Mouse (Mus musculus) heart, postnatal 0 days (tissue): ENCODE measurements around the gene Lefty2. TPM values are rescaled to one million over a fixed set of nuclear protein-coding genes. Genes with fewer than 3 reads are reported as not detected.

ENCODE experiments used
- ATAC-seq: fragments of 200-750 bp; cut with Nextera tagmentation; 2 replicates; pipeline ENCODE4 v1.8.0; 2017; ENCODE audit warnings: low read depth, moderate number of reproducible peaks, moderate library complexity; ENCODE audit not compliant: insufficient read depth
- DNase-seq: peaks from one replicate; pipeline ENCODE4 v3.0.0-alpha.2; 2016; ENCODE audit warnings: low spot score
- H3K27ac ChIP-seq: fragments of 300-500 bp; sonication (generic); 2 replicates; pipeline ENCODE4 v1.5.1; 2014; ENCODE audit warnings: low read depth, mild to moderate bottlenecking
- H3K27me3 ChIP-seq: fragments of 300-500 bp; sonication (generic); 2 replicates; pipeline ENCODE4 v1.6.1; 2014; ENCODE audit warnings: low read length, mixed read lengths; ENCODE audit not compliant: control insufficient read depth, insufficient read depth
- H3K36me3 ChIP-seq: fragments of 300-500 bp; sonication (generic); replicated peaks from 2 replicates; pipeline ENCODE4 v1.6.1; 2014; ENCODE audit warnings: low read length, mixed read lengths; ENCODE audit not compliant: control insufficient read depth, insufficient read depth
- H3K4me1 ChIP-seq: fragments of 300-500 bp; sonication (generic); 2 replicates; pipeline ENCODE4 v1.6.1; 2014; ENCODE audit warnings: antibody characterized with exemption; ENCODE audit not compliant: control insufficient read depth, insufficient read depth
- H3K4me2 ChIP-seq: fragments of 300-500 bp; sonication (generic); 2 replicates; pipeline ENCODE4 v1.6.1; 2014; ENCODE audit warnings: low read depth, mild to moderate bottlenecking, low read length, moderate library complexity
- H3K4me3 ChIP-seq: fragments of 300-500 bp; sonication (generic); 2 replicates; pipeline ENCODE4 v1.5.1; 2014; ENCODE audit warnings: low read depth, low read length
- H3K9ac ChIP-seq: fragments of 300-500 bp; sonication (generic); replicated peaks from 2 replicates; pipeline ENCODE4 v1.6.1; 2014; ENCODE audit warnings: low read depth, low read length, mixed read lengths
- H3K9me3 ChIP-seq: fragments of 300-500 bp; sonication (generic); replicated peaks from 2 replicates; pipeline ENCODE4 v1.6.1; 2016; ENCODE audit warnings: low read length; ENCODE audit not compliant: control insufficient read depth
- CTCF ChIP-seq: IDR thresholded peaks from 2 replicates; pipeline ENCODE4 v1.5.1; 2016; ENCODE audit warnings: antibody characterized with exemption, control low read depth, low read depth
- EP300 ChIP-seq: IDR thresholded peaks from 2 replicates; pipeline ENCODE4 v1.6.1; 2016; ENCODE audit warnings: antibody characterized with exemption, low read depth
- WGBS: fragments of 180-500 bp; shearing (Covaris S2); extraction: QIAGEN DNeasy Blood & Tissue Kit; methylation state at CpG from one replicate; pipeline ENCODE4 v1.1.7; 2014; 5-methylcytosine and 5-hydroxymethylcytosine counted together
- polyA plus RNA-seq: library from polyadenylated mRNA; unstranded; fragments of >200 nt; fragmentation: Nextera tagmentation; extraction: Ambion mirVana; gene quantifications from 2 replicates; pipeline ENCODE4 v1.2.1, GENCODE M21; 2015
- total RNA-seq: library from RNA; depleted of rRNA; stranded (reverse); fragments of >200 nt; gene quantifications from 2 replicates; pipeline ENCODE4 v1.2.3, GENCODE M21; 2014; ENCODE audit warnings: low replicate concordance

Gene Lefty2
- total and polyA plus RNA-seq, 2 experiments from 2014 or later, result 0.07 TPM; not detected in 1

DNA sequence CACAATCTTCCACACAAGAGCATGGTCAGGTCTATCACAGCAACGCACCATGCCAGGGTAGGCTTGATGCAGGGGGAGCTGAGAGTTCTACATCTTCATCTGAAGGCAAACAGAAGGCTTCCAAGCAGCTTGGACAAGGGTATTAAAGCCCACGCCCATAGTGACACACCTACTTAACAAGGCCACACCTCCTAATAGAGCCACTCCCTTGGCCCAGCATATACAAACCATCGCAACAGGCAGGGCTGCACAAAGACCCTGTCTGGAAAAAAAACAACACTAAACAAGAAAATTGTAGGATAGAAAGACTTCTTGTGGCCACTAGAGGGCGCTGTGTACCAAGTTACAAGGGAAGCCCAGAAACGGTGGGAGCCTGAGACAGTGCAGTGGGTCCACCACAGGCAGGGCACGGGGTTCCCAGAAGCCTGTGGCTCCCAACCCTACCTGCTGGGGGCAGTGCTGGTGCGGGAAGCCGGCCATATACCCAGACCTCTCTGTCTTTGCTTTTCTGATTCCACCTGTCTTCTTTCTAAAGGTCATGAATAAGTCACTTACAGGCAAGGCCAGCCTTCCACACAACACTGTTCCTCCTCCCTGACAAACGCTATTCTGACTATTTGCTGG is 18.9 kb upstream of the Lefty2 start:
- no peaks in the 10 kb centered on the region for H3K27me3 ChIP-seq
- no peak overlapping the region for H3K4me2 ChIP-seq
- WGBS, result 22% methylated on average over 9 of the region's 9 CpGs
- H3K4me1 ChIP-seq, result peaks cover 5% of the 10 kb centered on the region; the same call in 1 of the 2 replicates
- H3K36me3 ChIP-seq, result no peaks in the 10 kb centered on the region
- no peak overlapping the region for H3K4me3 ChIP-seq
- peak; percentile 64 for TF ChIP-seq CTCF
- no peak for TF ChIP-seq EP300
- no peak overlapping the region for H3K27ac ChIP-seq
- 0 out of 2 replicates have a peak, but pooled peaks cover 4% of the 10 kb centered on the region for H3K9me3 ChIP-seq
- DNase-seq (peak; percentile 25), ATAC-seq (peak; percentile 36; the same call in 1 of the 2 replicates)
- no peak overlapping the region for H3K9ac ChIP-seq

DNA sequence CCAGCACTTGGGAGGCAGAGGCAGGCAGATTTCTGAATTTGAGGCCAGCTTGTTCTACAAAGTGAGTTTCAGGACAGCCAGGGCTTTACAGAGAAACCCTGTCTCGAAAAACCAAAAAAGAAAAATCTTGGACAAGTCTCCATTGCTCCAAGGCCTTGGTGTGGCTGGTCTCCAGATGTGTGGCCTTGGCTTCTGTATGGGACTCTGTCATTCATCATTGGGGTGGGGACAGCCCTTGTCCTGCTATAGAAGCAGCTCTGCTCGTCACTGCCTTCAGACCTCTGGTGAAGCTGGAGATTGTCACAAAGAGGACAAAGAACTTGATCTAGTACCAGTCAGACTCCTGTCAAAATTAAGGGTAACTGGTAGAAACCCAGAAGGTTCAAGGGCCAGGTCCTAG is 18.3 kb upstream of the Lefty2 start:
- no peak for ATAC-seq
- H3K9ac ChIP-seq, result no peak overlapping the region
- 76% methylated on average over 2 of the region's 2 CpGs for WGBS
- no peak overlapping the region for H3K27ac ChIP-seq
- no peaks in the 10 kb centered on the region for H3K36me3 ChIP-seq
- 0 out of 2 replicates have a peak, but pooled peaks cover 4% of the 10 kb centered on the region for H3K9me3 ChIP-seq
- H3K27me3 ChIP-seq, result no peaks in the 10 kb centered on the region
- H3K4me3 ChIP-seq, result no peak overlapping the region
- TF ChIP-seq CTCF (no peak), EP300 (no peak)
- no peak for DNase-seq
- no peak overlapping the region for H3K4me2 ChIP-seq
- peaks cover 5% of the 10 kb centered on the region; the same call in 1 of the 2 replicates for H3K4me1 ChIP-seq

DNA sequence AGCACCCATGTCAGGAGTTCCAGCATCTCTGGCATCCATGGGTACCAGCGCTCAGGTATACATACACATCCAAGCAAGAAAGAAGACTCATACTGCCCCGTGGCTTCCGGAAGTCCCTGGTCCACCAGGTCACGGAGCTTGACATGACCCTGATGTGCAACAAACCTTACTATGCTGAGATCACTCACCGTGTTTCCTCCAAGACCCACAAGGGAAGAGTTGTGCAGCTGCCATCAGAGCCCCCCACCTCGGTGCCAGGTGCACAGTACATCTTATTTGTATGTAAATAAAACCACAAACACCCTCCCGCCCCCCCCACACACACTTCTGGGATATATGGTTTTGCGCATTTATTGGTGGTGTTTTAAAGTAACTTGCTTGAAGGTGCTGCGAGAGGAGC is 17.8 kb upstream of the Lefty2 start:
- Histone ChIP-seq H3K27ac (no peak overlapping the region), H3K4me2 (no peak overlapping the region), H3K9ac (no peak overlapping the region), H3K4me1 (peaks cover 5% of the 10 kb centered on the region; the same call in 1 of the 2 replicates), H3K9me3 (0 out of 2 replicates have a peak, but pooled peaks cover 4% of the 10 kb centered on the region), H3K4me3 (no peak overlapping the region), H3K27me3 (no peaks in the 10 kb centered on the region), H3K36me3 (no peaks in the 10 kb centered on the region)
- TF ChIP-seq CTCF, result no peak
- no peak for TF ChIP-seq EP300
- WGBS, result 79% methylated on average over 9 of the region's 9 CpGs
- ATAC-seq, result no peak
- no peak for DNase-seq

DNA sequence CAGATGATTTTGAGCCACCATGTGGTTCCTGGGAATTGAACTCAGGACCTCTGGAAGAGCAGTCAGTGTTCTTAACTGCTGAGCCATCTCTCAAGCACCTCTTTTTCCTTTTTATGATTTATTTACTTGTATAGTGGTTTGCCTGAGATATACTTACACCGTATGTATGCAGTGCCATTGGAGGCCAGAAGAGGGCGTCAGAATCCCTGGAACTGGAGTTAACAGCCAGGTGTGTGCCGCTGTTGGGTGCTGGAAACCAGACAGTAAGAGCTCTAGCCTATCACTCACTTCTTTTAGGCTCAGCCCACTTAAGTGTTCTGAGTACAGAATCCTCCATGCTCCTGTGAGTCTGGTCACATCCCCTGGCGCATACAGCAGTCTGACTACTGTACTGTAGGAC is 15.4 kb upstream of the Lefty2 start:
- TF ChIP-seq EP300 (no peak), CTCF (no peak)
- H3K36me3 ChIP-seq, result no peaks in the 10 kb centered on the region
- DNase-seq (no peak), ATAC-seq (no peak)
- no peaks in the 10 kb centered on the region for H3K4me1 ChIP-seq
- H3K9ac ChIP-seq, result no peak overlapping the region
- H3K27ac ChIP-seq, result no peak overlapping the region
- no peak overlapping the region for H3K4me2 ChIP-seq
- WGBS, result 79% methylated on average over 4 of the region's 4 CpGs
- no peak overlapping the region for H3K4me3 ChIP-seq
- no peaks in the 10 kb centered on the region for H3K27me3 ChIP-seq
- 0 out of 2 replicates have a peak, but pooled peaks cover 4% of the 10 kb centered on the region for H3K9me3 ChIP-seq

DNA sequence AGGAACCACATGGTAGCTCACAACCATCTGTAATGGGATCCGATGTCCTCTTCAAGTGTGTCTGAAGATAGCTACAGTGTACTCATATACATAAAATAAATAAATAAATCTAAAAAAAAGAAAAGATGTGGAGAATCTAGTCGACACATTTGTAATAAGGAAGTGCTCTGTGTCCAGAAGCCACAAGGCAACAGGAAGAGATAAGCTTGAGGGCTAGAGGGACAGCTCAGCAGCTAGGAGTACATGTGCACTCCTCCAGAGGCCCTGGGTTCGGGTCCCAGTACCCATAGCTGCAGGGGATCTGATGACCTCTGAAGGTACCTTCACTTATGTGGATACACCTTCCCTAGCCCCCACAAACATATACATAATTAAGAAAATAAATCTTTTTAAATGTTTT is 11.1 kb upstream of the Lefty2 start:
- no peak for ATAC-seq
- Histone ChIP-seq H3K9me3 (0 out of 2 replicates have a peak, but pooled peaks cover 1% of the 10 kb centered on the region), H3K36me3 (no peaks in the 10 kb centered on the region), H3K9ac (no peak overlapping the region), H3K27me3 (no peaks in the 10 kb centered on the region), H3K27ac (no peak overlapping the region), H3K4me2 (no peak overlapping the region), H3K4me1 (no peaks in the 10 kb centered on the region), H3K4me3 (no peak overlapping the region)
- TF ChIP-seq EP300 (no peak), CTCF (no peak)
- WGBS, result 51% methylated on average over 3 of the region's 3 CpGs
- DNase-seq, result no peak
